Mouse (Mus musculus) hindbrain, embryonic 15.5 days (tissue): ENCODE data around the gene Csf3r. TPM values are rescaled to one million over a fixed set of nuclear protein-coding genes. Genes with fewer than 3 reads are reported as not detected.

Experiments used
- ATAC-seq: fragments of 200-750 bp; cut with Nextera tagmentation; 2 replicates; pipeline ENCODE4 v1.8.0; 2017; ENCODE audit warnings: low read depth, moderate number of reproducible peaks, moderate TSS enrichment; ENCODE audit not compliant: low FRiP score
- H3K27ac ChIP-seq: fragments of 300-500 bp; sonication (generic); replicated peaks from 2 replicates; pipeline ENCODE4 v1.5.1; 2015; ENCODE audit warnings: mild to moderate bottlenecking, inconsistent platforms
- H3K27me3 ChIP-seq: fragments of 300-500 bp; sonication (generic); 2 replicates; pipeline ENCODE4 v1.6.1; 2015; ENCODE audit warnings: control low read depth, inconsistent platforms
- H3K36me3 ChIP-seq: fragments of 300-500 bp; sonication (generic); 2 replicates; pipeline ENCODE4 v1.6.1; 2015; ENCODE audit warnings: control low read depth, inconsistent platforms
- H3K4me1 ChIP-seq: fragments of 300-500 bp; sonication (generic); replicated peaks from 2 replicates; pipeline ENCODE4 v1.6.1; 2015; ENCODE audit warnings: control low read depth, inconsistent platforms
- H3K4me2 ChIP-seq: fragments of 300-500 bp; sonication (generic); 2 replicates; pipeline ENCODE4 v1.6.1; 2015; ENCODE audit warnings: moderate library complexity, mild to moderate bottlenecking, inconsistent platforms
- H3K4me3 ChIP-seq: fragments of 300-500 bp; sonication (generic); 2 replicates; pipeline ENCODE4 v1.5.1; 2015; ENCODE audit warnings: mild to moderate bottlenecking, inconsistent platforms
- H3K9ac ChIP-seq: fragments of 300-500 bp; sonication (generic); 2 replicates; pipeline ENCODE4 v1.6.1; 2015; ENCODE audit warnings: inconsistent platforms
- H3K9me3 ChIP-seq: fragments of 300-500 bp; sonication (generic); 2 replicates; pipeline ENCODE4 v1.6.1; 2016; ENCODE audit warnings: control low read depth, inconsistent platforms
- WGBS: fragments of 180-500 bp; shearing (Covaris S2); methylation state at CpG from one replicate; pipeline ENCODE4 v1.1.7; 2015; 5-methylcytosine and 5-hydroxymethylcytosine counted together
- polyA plus RNA-seq: library from polyadenylated mRNA; unstranded; fragments of >200 nt; fragmentation: Nextera tagmentation; extraction: Ambion mirVana; gene quantifications from 2 replicates; pipeline ENCODE4 v1.2.1, GENCODE M21; 2015

Gene Csf3r
- polyA plus RNA-seq, 1 experiment from 2014 or later: 0.74 TPM

DNA sequence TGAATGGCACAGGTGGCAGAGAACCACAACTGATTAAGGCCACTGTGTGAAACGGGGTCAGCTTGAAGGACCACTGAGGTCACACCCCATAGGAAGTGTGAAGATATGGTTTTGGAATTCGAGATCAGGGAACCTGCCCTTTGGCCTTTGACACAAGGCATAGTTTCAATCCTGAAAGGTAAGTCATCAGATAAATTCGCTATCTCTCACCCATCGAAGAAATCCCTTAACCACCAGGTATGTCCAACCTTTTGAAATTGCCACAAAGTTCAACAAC, 66.4 kb downstream of the Csf3r start:
- Histone ChIP-seq H3K9ac (no peak overlapping the region), H3K4me2 (no peak overlapping the region), H3K27ac (no peak overlapping the region), H3K4me3 (no peak overlapping the region), H3K4me1 (no peaks in the 10 kb centered on the region), H3K27me3 (no peaks in the 10 kb centered on the region), H3K36me3 (0 out of 2 replicates have a peak, but pooled peaks cover 15% of the 10 kb centered on the region), H3K9me3 (no peaks in the 10 kb centered on the region)
- WGBS: 78% methylated on average over 4 of the region's 4 CpGs
- no peak for ATAC-seq

DNA sequence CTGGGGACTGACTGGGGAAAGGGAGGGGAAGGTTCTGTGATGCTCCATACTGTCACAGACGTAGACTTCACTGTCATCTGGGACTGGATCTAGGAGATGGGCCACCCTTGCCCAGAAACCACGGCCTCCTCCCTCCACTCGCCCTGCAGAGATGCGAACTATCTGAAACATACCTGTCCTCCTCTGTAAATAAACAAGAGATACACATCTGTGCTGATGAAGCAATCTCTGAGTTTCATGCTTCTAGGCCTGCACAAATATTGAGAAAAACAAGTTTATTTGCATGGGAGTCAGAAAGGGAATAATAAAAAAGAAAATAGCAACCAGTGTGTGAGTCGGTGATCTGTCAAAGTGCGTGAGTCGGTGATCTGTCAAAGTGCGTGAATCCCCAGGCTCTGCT, 67.5 kb downstream of the Csf3r start:
- H3K4me3 ChIP-seq: no peak overlapping the region
- H3K27ac ChIP-seq: no peak overlapping the region
- no peak for ATAC-seq
- 83% methylated on average over 8 of the region's 8 CpGs for WGBS
- H3K9me3 ChIP-seq: no peaks in the 10 kb centered on the region
- H3K4me2 ChIP-seq: no peak overlapping the region
- 0 out of 2 replicates have a peak, but pooled peaks cover 15% of the 10 kb centered on the region for H3K36me3 ChIP-seq
- no peak overlapping the region for H3K9ac ChIP-seq
- peaks cover 1% of the 10 kb centered on the region for H3K4me1 ChIP-seq
- H3K27me3 ChIP-seq: no peaks in the 10 kb centered on the region

Other genes with a start within 250 kb of the Csf3r start
- 123 and 129 TPM in 2 replicates for gene Mrps15, start 22.4 kb downstream of the Csf3r start, polyA plus RNA-seq
- gene Oscp1, start 34.0 kb downstream of the Csf3r start, polyA plus RNA-seq: 38.5 and 42.1 TPM in 2 replicates
- 45.8 and 50.3 TPM in 2 replicates for gene Lsm10, start 72.1 kb downstream of the Csf3r start, polyA plus RNA-seq
- gene Stk40, start 79.4 kb downstream of the Csf3r start, polyA plus RNA-seq: 29.6 and 33.9 TPM in 2 replicates
- gene Eva1b, start 123.2 kb downstream of the Csf3r start, polyA plus RNA-seq: 14.5 and 15.1 TPM in 2 replicates
- 1.4 and 2.0 TPM in 2 replicates for gene Sh3d21, start 138.9 kb downstream of the Csf3r start, polyA plus RNA-seq
- 130 and 141 TPM in 2 replicates for gene Thrap3, start 178.2 kb downstream of the Csf3r start, polyA plus RNA-seq
- 82.9 and 97.5 TPM in 2 replicates for gene Map7d1, start 231.8 kb downstream of the Csf3r start, polyA plus RNA-seq
- 172 and 180 TPM in 2 replicates for gene Trappc3, start 237.8 kb downstream of the Csf3r start, polyA plus RNA-seq